Comparison of ENCODE assay signal across 9 mouse cellular contexts in the genomic region with DNA sequence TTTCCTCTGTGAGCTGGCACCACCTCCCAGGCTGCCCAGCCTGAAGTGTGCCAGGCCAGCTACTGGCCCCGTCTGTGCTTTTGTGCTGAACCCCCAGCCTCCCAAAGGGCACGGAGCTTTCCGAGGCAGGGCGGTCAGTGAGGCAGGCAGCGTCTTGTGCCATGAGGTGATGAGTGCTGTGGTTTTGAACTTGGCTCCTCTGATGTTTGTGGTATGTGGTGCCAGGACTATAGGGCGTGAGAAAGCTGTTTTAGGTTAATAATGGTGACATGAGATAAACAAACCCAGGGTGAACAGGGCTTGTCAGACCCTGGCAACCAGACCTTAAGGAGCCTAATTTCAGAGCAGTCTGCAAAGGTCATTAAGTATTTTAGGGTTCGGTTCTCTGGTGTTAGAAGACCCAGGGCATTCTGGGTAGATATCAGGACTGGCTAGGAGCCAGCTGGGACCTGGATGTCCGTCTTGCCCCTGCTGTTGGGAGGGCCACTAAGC.
A peak's percentile ranks its signal among the peaks of the same experiment; 100 is the strongest.
DNase-seq lines count a peak whose midpoint lies in the region; TF ChIP-seq lines count a peak whose summit lies in the region.
"Had no signal": no experiment of that assay in that cellular context is flagged by ENCODE, and none has a peak within 500 bp of the region (broad histone marks: within the 10 kb centered on the region; RNA-seq: fewer than 3 reads in every experiment).

No protein-coding gene starts in this region.

- H3K4me3 ChIP-seq in heart, embryonic 10.5 days = no peak overlapping the region
- H3K4me3 ChIP-seq in myocyte = no peak overlapping the region

- no peaks in the 10 kb centered on the region for H3K79me2 ChIP-seq in myocyte (ENCODE audit: control insufficient read depth, insufficient read depth)

- H3ac ChIP-seq in myocyte (ENCODE audit: control insufficient read depth, insufficient read length) = no peak overlapping the region

- no peaks in the 10 kb centered on the region for H3K27me3 ChIP-seq in heart, embryonic 10.5 days (ENCODE audit: insufficient read depth, poor library complexity, severe bottlenecking)
- H3K27me3 ChIP-seq in myocyte (ENCODE audit: control insufficient read depth, insufficient read depth, insufficient read length) = no peaks in the 10 kb centered on the region

- peaks cover under 1% of the 10 kb centered on the region; the same call in 1 of the 2 replicates for H3K36me3 ChIP-seq in heart, embryonic 10.5 days
- no peaks in the 10 kb centered on the region for H3K36me3 ChIP-seq in myocyte (ENCODE audit: control insufficient read depth, insufficient read depth)

- DNase-seq in cerebellum, adult 9-11 months = peak; percentile 64
- DNase-seq in cerebellum, postnatal 4 days (ENCODE audit: low spot score in 2 of 2) = no peak
- peak; percentile 12 for DNase-seq in lung, postnatal 25 days (ENCODE audit: low spot score)
- no peak for DNase-seq in lung, postnatal 14 days
- DNase-seq in heart, embryonic 10.5 days (ENCODE audit: low spot score) = no peak
- DNase-seq in kidney, postnatal 4 days = no peak
- DNase-seq in kidney, adult 18-20 months = no peak
- DNase-seq: lung, adult 2 months had no signal

- no peak for TF ChIP-seq POLR2A in myocyte (IDR thresholded peaks at IDR 0.05; ENCODE audit: insufficient read length, low read depth)

- peak overlapping the region; percentile 80 for H3K27ac ChIP-seq in heart, embryonic 10.5 days

- 51% methylated on average over 8 of the region's 8 CpGs for WGBS in heart, embryonic 10.5 days

- no peaks in the 10 kb centered on the region for H3K9me3 ChIP-seq in heart, embryonic 10.5 days

- peak overlapping the region; percentile 24 for H3K4me2 ChIP-seq in myocyte (ENCODE audit: low read depth)

- H3K4me1 ChIP-seq in heart, embryonic 10.5 days = peaks cover 61% of the 10 kb centered on the region

TF ChIP-seq in myocyte, 11 proteins besides CTCF, POLR2A, EP300 and RAD21:
- TF ChIP-seq TCF12 (IDR thresholded peaks at IDR 0.05; ENCODE audit: insufficient read depth, poor library complexity, severe bottlenecking) (no peak), MYOD1 (IDR thresholded peaks at IDR 0.05; ENCODE audit: control insufficient read depth in 1 of 3, insufficient read length in 2 of 3, low read depth in 2 of 3) (peak in 1 of 3 experiments; percentile 21)

Comparison
In these comparisons a context has a peak if more than half of its experiments do, and no peak if none do; other contexts are left out.
1. DNase-seq: peak in cerebellum, adult 9-11 months (single experiment) and lung, postnatal 25 days (single experiment); none in cerebellum, postnatal 4 days (0 of 2), lung, postnatal 14 days (single experiment), heart, embryonic 10.5 days (single experiment), kidney, postnatal 4 days (0 of 2) and kidney, adult 18-20 months (single experiment).